In the genomic region with DNA sequence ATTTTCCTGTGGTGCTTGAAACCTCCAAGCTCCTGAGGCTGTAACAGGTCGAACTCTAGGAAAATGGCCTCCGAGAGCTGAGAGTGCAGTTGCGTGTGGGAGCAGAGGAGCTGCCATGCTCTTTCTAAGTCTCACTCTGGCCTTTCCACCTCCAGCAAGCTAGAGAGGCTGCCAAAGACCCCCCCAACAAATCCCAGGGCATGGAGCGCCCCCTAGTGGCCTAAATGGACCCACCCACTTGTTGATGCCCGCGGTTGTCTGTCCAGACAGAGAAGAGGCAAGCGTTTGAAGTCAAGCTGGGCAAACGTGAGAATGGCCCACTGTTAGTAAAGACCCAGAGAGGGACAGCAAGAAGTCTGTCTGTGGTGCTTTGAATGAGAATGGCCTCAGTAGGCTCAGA, we compare ENCODE assay signal across 15 mouse cellular contexts. TPM values are rescaled to one million over a fixed set of nuclear protein-coding genes. Genes with fewer than 3 reads are reported as not detected.
DNase-seq lines count a peak whose midpoint lies in the region; ATAC-seq and TF ChIP-seq lines count a peak whose summit lies in the region.
"Had no signal": no experiment of that assay in that cellular context is flagged by ENCODE, and none has a peak within 500 bp of the region (broad histone marks: within the 10 kb centered on the region; RNA-seq: fewer than 3 reads in every experiment).

No protein-coding gene starts in this region.

- no peak overlapping the region for H3K9ac ChIP-seq in kidney, postnatal 0 days (ENCODE audit: low read depth, low read length)
- H3K9ac ChIP-seq: hindbrain, embryonic 14.5 days; kidney, embryonic 15.5 days; liver, embryonic 15.5 days had no signal

- DNase-seq in kidney, postnatal 0 days (ENCODE audit: low spot score), result no peak
- DNase-seq in kidney, postnatal 25 days, result no peak
- DNase-seq in thymus, postnatal 14 days, result peak; percentile 32
- DNase-seq in thymus, postnatal 36 days, result no peak
- DNase-seq in WW6 (ENCODE audit: low read depth, low spot score), result peak; percentile 42
- DNase-seq in testis, postnatal 10 days (ENCODE audit: low spot score), result peak; percentile 56
- DNase-seq in spleen, adult 12 weeks (ENCODE audit: low spot score), result no peak
- no peak for DNase-seq in right cerebral cortex, adult 2 months (ENCODE audit: low spot score in 2 of 2)
- DNase-seq: adrenal gland, postnatal 25 days; cerebellum, adult 11-12 months had no signal

- no peaks in the 10 kb centered on the region for H3K9me3 ChIP-seq in kidney, postnatal 0 days (replicated peaks; ENCODE audit: low read length)
- H3K9me3 ChIP-seq: kidney, embryonic 15.5 days; liver, embryonic 15.5 days had no signal

- peak; percentile 29; the same call in 1 of the 2 replicates for TF ChIP-seq CTCF in kidney, postnatal 0 days (IDR thresholded peaks at IDR 0.05; ENCODE audit: low read depth)

- no peaks in the 10 kb centered on the region for H3K27me3 ChIP-seq in kidney, postnatal 0 days (ENCODE audit: insufficient read depth, low read length)
- H3K27me3 ChIP-seq: kidney, embryonic 15.5 days; liver, embryonic 15.5 days had no signal

- 83% methylated on average over 8 of the region's 8 CpGs for WGBS in kidney, postnatal 0 days

- H3K4me3 ChIP-seq in kidney, postnatal 0 days (replicated peaks; ENCODE audit: low read depth, low read length), result no peak overlapping the region
- H3K4me3 ChIP-seq: kidney, embryonic 15.5 days; liver, embryonic 15.5 days; myocyte had no signal

- no peaks in the 10 kb centered on the region for H3K4me1 ChIP-seq in kidney, postnatal 0 days (replicated peaks; ENCODE audit: insufficient read depth, low read length)
- H3K4me1 ChIP-seq: kidney, embryonic 15.5 days; liver, embryonic 15.5 days had no signal

- no peak overlapping the region for H3K27ac ChIP-seq in kidney, postnatal 0 days
- H3K27ac ChIP-seq: hindbrain, embryonic 14.5 days; kidney, embryonic 15.5 days; liver, embryonic 15.5 days had no signal

- no peaks in the 10 kb centered on the region for H3K36me3 ChIP-seq in kidney, postnatal 0 days (ENCODE audit: insufficient read depth, low read length)
- H3K36me3 ChIP-seq: kidney, embryonic 15.5 days; liver, embryonic 15.5 days had no signal

- no peak for ATAC-seq in kidney, postnatal 0 days (replicated peaks; ENCODE audit: low FRiP score, low read depth)

- no peak overlapping the region for H3K4me2 ChIP-seq in kidney, postnatal 0 days (ENCODE audit: low read length)
- H3K4me2 ChIP-seq: heart, embryonic 11.5 days; hindbrain, embryonic 14.5 days; kidney, embryonic 15.5 days; liver, embryonic 15.5 days had no signal

RNA-seq across cellular contexts. Expression of gene Wnt5b, which starts 10.3 kb away (rescaled TPM):
- polyA plus RNA-seq in kidney, postnatal 0 days (2015; fragmentation: Nextera tagmentation; extraction: Ambion mirVana), result 11.1 and 12.2 TPM in 2 replicates

Comparison
In these comparisons a context has a peak if more than half of its experiments do, and no peak if none do; other contexts are left out.
1. DNase-seq: peak in thymus, postnatal 14 days (single experiment), WW6 (single experiment) and testis, postnatal 10 days (single experiment); none in kidney, postnatal 0 days (single experiment), kidney, postnatal 25 days (0 of 2), thymus, postnatal 36 days (0 of 2), spleen, adult 12 weeks (single experiment) and right cerebral cortex, adult 2 months (0 of 2).